In the genomic region with DNA sequence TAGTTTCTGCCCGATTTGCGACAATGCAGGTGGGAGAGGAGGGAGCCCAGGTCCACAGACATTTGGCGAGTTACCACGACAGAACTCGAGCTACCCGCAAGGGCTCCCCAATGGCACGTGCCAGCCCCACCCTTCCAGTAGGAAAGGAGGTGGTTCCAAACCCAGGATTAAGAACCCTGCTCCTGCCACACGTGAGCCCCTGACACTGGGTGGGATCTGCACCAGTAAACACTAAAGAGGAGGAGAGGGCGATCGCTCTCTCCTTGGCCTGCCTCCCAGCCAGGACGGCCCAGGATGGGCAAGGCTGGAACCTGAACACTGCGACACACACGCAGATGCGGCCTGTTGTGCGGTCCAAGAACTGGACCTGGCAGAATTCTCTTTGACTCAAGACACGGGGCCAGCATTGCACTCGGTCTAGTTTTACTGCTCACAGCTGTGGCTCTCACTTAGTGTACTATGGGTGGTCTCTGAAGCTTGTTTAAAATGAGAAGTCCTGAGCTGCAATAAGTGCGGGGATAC, we compare ENCODE assay signal across 8 mouse cellular contexts. TPM values are rescaled to one million over a fixed set of nuclear protein-coding genes. Genes with fewer than 3 reads are reported as not detected.
A peak's percentile ranks its signal among the peaks of the same experiment; 100 is the strongest.
DNase-seq lines count a peak whose midpoint lies in the region; ATAC-seq lines count a peak whose summit lies in the region.

No protein-coding gene starts in this region.

- peak; percentile 4 for DNase-seq in thymus, postnatal 0 days (ENCODE audit: low spot score)
- no peak for DNase-seq in thymus, postnatal 14 days
- DNase-seq in heart, postnatal 36 days: peak; percentile 12 to 14
- peak; percentile 51 to 62 for DNase-seq in kidney, postnatal 4 days
- peak; percentile 9 to 30 for DNase-seq in lung, postnatal 4 days
- peak; percentile 60 for DNase-seq in right cerebral cortex, postnatal 4 days
- DNase-seq in B cell, adult 2 months: no peak

- no peaks in the 10 kb centered on the region for H3K36me3 ChIP-seq in embryonic facial prominence, embryonic 15.5 days

- H3K9ac ChIP-seq in embryonic facial prominence, embryonic 15.5 days: no peak overlapping the region

- ATAC-seq in embryonic facial prominence, embryonic 15.5 days (ENCODE audit: insufficient number of reproducible peaks, low FRiP score, low TSS enrichment, low read depth): peak; percentile 45

- intact Hi-C loops in heart, postnatal 36 days (cut with DNase I): no loop called here

- peaks cover 14% of the 10 kb centered on the region for H3K4me1 ChIP-seq in embryonic facial prominence, embryonic 15.5 days

- no peaks in the 10 kb centered on the region for H3K9me3 ChIP-seq in embryonic facial prominence, embryonic 15.5 days (replicated peaks)

- peak overlapping the region; percentile 66 for H3K4me3 ChIP-seq in embryonic facial prominence, embryonic 15.5 days (replicated peaks)

- peak overlapping the region; percentile 100 for H3K4me2 ChIP-seq in embryonic facial prominence, embryonic 15.5 days (replicated peaks)

- no peak overlapping the region for H3K27ac ChIP-seq in embryonic facial prominence, embryonic 15.5 days (replicated peaks)

- peaks cover 25% of the 10 kb centered on the region for H3K27me3 ChIP-seq in embryonic facial prominence, embryonic 15.5 days

- whole genome bisulfite sequencing in embryonic facial prominence, embryonic 15.5 days: 4% methylated on average over 18 of the region's 18 CpGs

RNA-seq across cellular contexts. Expression of gene Rasgef1b, which starts 0.6 kb away (rescaled TPM):
- 12.0 TPM in 2 replicates for polyA plus RNA-seq in thymus, postnatal 0 days (2015; fragmentation: Nextera tagmentation; extraction: Ambion mirVana)
- 11.5 and 11.6 TPM in 2 replicates for polyA plus RNA-seq in embryonic facial prominence, embryonic 15.5 days (2015; fragmentation: Nextera tagmentation; extraction: Ambion mirVana)
- total RNA-seq in heart, postnatal 36 days (2021): 10 to 100 TPM; 11.3 to 11.5 TPM

Comparison
In these comparisons a context has a peak if more than half of its experiments do, and no peak if none do; other contexts are left out.
1. DNase-seq: peak in thymus, postnatal 0 days (single experiment), heart, postnatal 36 days (2 of 2), kidney, postnatal 4 days (2 of 2), lung, postnatal 4 days (2 of 2) and right cerebral cortex, postnatal 4 days (single experiment); none in thymus, postnatal 14 days (single experiment) and B cell, adult 2 months (0 of 2).